Mouse (Mus musculus) gastrocnemius, postnatal 14 days (tissue): Measurements from ENCODE around the gene Tgif1. TPM values are rescaled to one million over a fixed set of nuclear protein-coding genes. Genes with fewer than 3 reads are reported as not detected.
A peak's percentile ranks its signal among the peaks of the same experiment; 100 is the strongest.

ENCODE experiments used
- DNase-seq: peaks from one replicate; pipeline ENCODE4 v3.0.0; 2021; ENCODE audit warnings: mixed read lengths
- intact Hi-C: fragments of 180-260 bp; cut with DNase I; formaldehyde crosslinking; loops from one replicate; pipeline ENCODE4 v1.15.1; 2025; ENCODE audit warnings: low total_unique reads
- total RNA-seq, 2 experiments: library from RNA; stranded (reverse); gene quantifications; 2 replicates each; pipeline ENCODE4 v1.2.3; 2021

The Tgif1 gene
- total RNA-seq, 2 experiments from 2014 or later, result 7.2 to 7.3 TPM

- DNase-seq, result no peak
- intact Hi-C loops, result no loop called here
Measured at GRCm38 (mm10) chr17:70868577-70869229, 15.4 kb upstream of the Tgif1 start.

- no peak for DNase-seq
- intact Hi-C loops, result no loop called here
Measured at GRCm38 (mm10) chr17:70866538-70867114, 13.3 kb upstream of the Tgif1 start.

DNA sequence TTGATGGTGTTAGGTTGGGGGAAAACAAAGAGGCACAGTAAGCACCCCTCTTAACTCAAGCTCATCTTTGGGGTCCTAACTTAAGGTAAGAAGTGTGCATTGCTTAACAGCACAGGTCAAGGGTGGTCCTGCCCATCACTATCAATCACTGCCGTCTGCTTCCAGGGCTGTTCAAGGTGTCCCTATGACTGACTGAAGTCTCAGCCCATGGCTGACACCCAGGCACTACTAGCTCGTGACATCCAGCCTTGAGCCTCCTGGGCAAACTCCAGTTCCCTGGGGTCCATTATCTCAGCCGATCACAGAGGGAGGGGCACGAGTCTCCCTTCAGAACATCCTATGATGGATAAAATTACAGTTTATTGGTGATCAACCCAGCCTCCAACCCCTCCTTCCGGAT, 12.7 kb upstream of the Tgif1 start:
- no peak for DNase-seq
- intact Hi-C loops, result no loop called here

GRCm38 (mm10) chr17:70865060-70865604, 11.8 kb upstream of the Tgif1 start:
- intact Hi-C loops, result no loop called here
- DNase-seq, result no peak

GRCm38 (mm10) chr17:70864645-70865044, 11.3 kb upstream of the Tgif1 start:
- intact Hi-C loops, result no loop called here
- DNase-seq, result no peak

GRCm38 (mm10) chr17:70864117-70864516, 10.8 kb upstream of the Tgif1 start:
- no peak for DNase-seq
- intact Hi-C loops, result no loop called here

GRCm38 (mm10) chr17:70858814-70859213, 5.5 kb upstream of the Tgif1 start:
- no peak for DNase-seq
- intact Hi-C loops, result no loop called here

DNA sequence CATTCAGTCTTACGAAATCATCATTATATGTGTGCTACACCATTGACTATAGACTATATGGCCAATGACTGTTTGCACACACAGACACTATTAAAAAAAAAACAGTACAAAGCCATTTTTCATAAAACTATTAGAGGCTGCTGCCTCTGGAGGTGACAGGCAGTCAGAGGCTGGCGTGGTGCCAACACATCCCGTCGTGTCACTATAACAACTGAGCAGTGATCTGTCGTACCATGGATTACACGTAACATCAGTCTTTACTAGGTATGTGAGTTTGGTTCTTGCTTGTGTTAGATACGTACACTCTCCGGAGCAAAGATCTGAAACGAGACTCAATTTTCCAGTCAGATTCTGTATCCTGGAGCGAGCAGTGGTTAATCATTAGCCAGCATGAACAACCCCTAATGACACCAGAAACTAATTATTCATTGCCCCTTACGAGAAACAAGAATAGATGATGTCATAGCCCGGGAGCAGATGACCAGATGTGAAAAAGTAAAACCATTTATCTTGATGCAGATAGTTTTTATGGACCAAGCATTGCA, 3.6 kb upstream of the Tgif1 start:
- intact Hi-C loops, result no loop called here

GRCm38 (mm10) chr17:70854021-70854420, 675 bp upstream of the Tgif1 start:
- no peak for DNase-seq

More for the DNA sequence above, 3.6 kb upstream of the Tgif1 start:
- no peak for DNase-seq

GRCm38 (mm10) chr17:70852686-70853386, 510 bp downstream of the Tgif1 start:
- peak; percentile 88 for DNase-seq
- intact Hi-C loops, result no loop called here

More at GRCm38 (mm10) chr17:70854021-70854420, 675 bp upstream of the Tgif1 start:
- intact Hi-C loops, result no loop called here

DNA sequence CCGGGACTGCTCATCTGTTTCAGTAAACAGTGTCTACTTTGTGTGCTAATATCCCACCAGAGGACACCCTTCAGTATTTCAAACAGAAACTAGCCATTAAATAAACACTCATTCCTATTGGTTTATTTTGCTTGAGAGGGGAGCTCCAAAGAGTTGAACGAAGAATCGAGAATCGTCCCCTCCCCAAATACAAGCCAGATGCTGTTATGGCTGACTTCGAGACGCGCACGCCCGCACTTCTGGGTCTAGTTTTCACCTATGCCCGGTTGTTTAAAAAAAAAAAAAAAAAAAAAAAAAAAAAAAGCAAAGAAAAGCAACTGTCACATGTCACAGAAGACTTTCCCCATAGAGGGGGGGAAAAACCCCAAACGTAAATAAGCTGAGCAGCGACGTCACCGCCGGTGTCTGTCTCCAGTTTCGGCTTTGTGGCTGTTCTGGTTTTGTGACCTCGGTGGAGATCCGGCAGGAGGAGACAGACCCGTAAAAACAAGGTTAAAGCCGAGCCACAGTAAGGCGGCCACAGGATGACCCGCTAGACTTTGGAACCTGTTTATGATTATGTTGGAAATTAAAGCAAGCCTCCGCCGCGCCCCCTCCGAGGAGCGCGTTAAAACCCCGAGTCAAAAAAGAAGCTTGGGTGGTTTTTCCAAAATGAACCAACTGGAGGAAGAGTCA, 1.2 kb downstream of the Tgif1 start:
- no peak for DNase-seq
- intact Hi-C loops, result no loop called here

- DNase-seq, result peak; percentile 69
- intact Hi-C loops, result no loop called here
Measured at GRCm38 (mm10) chr17:70850996-70851991, 2.1 kb downstream of the Tgif1 start.

DNA sequence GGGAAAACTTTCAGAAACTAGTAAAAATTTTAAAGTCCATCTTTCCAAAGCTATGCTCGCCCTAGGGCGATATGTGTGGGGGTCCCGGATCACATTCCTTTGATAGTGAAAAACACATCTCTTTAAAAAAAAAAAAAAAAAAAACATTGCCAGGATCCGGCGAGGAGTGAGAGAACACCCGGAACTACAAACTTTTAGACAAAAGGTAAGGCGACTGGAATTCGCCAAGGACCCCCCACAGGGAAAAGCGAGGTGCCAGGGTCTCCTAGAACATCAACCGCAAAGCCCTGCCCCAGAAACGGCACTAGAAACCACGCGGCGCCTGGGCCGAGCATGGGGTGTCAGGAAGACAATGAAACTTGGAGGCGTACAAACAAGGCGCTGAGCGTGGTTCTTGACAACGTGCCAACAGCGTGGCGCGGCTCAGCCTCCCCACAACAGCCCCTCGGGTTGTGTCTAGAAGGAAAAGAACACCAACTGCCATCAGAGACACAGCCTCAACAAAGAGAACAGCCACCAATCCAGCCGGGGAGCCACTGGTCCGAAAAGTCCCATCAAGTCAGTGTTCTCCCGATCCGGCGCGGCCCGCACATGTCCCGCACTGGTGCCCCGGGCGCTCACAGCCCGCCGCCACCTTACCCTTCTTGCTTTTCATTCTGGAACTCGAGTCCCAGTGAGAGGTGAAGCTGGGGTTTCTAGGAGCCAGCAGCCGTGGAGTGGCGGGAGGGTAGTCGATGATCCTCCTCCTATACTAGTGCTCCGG, 2.9 kb downstream of the Tgif1 start:
- DNase-seq, result peak; percentile 68
- intact Hi-C loops, result no loop called here

DNA sequence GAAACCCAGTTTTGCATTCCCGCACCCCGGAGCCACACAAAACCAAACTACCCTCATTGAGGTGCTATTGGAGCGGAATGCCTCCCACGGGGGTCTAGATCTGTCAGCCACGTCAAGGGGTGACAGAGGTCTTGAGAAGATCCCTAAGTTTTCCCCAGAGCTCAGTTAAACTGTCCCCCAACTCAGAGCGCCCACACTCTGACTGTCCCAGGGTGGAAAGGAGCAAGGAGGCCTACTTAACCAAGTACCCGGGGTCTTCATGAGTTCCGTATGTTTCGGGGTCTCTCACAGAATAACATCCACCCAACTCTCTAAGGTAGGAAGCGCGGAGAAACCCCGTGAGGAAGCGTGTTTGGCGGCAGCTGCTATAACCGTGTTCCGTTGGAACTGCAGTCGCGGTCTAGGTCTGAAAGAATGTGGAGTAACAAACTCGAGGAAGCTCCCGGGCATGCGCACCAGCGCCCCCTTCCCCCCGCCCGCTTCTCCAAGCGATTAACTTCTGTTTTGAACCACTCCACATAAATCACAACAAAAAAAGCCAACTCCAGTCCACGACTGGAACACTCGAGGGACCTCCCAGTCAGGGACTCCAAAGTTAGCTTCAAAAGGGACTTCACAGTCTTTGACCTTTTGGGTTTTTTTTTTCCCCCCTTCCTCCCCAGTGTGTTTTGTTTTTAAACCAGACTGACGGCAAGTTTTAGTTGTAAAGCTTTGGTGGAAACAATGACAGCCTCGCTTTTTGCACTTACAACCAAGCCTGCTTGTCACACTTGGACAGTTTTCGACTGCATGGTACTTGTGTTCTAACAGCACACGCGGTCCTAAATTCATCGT, 3.7 kb downstream of the Tgif1 start:
- intact Hi-C loops, result loop anchor here (5.0 kb wide), 1 partner anchor 118 kb away; no protein-coding TSS in a partner anchor
- DNase-seq, result peak; percentile 91

- intact Hi-C loops, result loop anchor here (5.0 kb wide), 1 partner anchor 119 kb away; no protein-coding TSS in a partner anchor
- peak; percentile 54 for DNase-seq
Measured at GRCm38 (mm10) chr17:70848511-70849398, 4.6 kb downstream of the Tgif1 start.
